ENCODE assay signal across 25 mouse cellular contexts in genomic region chr17:89062348-89062949, GRCm38 (mm10).
DNase-seq lines count a peak whose midpoint lies in the region; ATAC-seq and TF ChIP-seq lines count a peak whose summit lies in the region.
"Had no signal": no experiment of that assay in that cellular context is flagged by ENCODE, and none has a peak within 500 bp of the region (broad histone marks: within the 10 kb centered on the region; RNA-seq: fewer than 3 reads in every experiment).

No protein-coding gene starts in this region.

- 80% methylated on average over 8 of the region's 8 CpGs for WGBS in heart, adult 2 months
- WGBS in lung, postnatal 0 days, result 66% methylated on average over 8 of the region's 8 CpGs
- 60% methylated on average over 8 of the region's 8 CpGs for WGBS in limb, embryonic 14.5 days

- no peaks in the 10 kb centered on the region for H3K9me3 ChIP-seq in lung, postnatal 0 days (ENCODE audit: low read length)
- no peaks in the 10 kb centered on the region for H3K9me3 ChIP-seq in limb, embryonic 14.5 days (ENCODE audit: control insufficient read depth, low read length)
- H3K9me3 ChIP-seq: forebrain, embryonic 12.5 days; heart, embryonic 12.5 days; hindbrain, embryonic 15.5 days; midbrain, embryonic 12.5 days; neural tube, embryonic 12.5 days; stomach, embryonic 15.5 days had no signal

- no peaks in the 10 kb centered on the region for H3K79me2 ChIP-seq in heart, adult 2 months (replicated peaks; ENCODE audit: control insufficient read depth, insufficient read depth, low read length)

- no peaks in the 10 kb centered on the region for H3K27me3 ChIP-seq in heart, adult 2 months (ENCODE audit: control insufficient read depth, insufficient read depth, low read length)
- no peaks in the 10 kb centered on the region for H3K27me3 ChIP-seq in lung, postnatal 0 days (replicated peaks; ENCODE audit: insufficient read depth, low read length)
- no peaks in the 10 kb centered on the region for H3K27me3 ChIP-seq in limb, embryonic 14.5 days (ENCODE audit: control insufficient read depth, insufficient read depth, low read length)
- H3K27me3 ChIP-seq: CH12.LX; forebrain, embryonic 12.5 days; heart, embryonic 12.5 days; hindbrain, embryonic 15.5 days; midbrain, embryonic 12.5 days; neural tube, embryonic 12.5 days; stomach, embryonic 15.5 days had no signal

- DNase-seq in heart, adult 11 months, result peak; percentile 84
- DNase-seq in heart, adult 2 months, result no peak
- peak; percentile 25 for DNase-seq in lung, postnatal 0 days (ENCODE audit: low spot score)
- no peak for DNase-seq in lung, postnatal 14 days
- DNase-seq in limb, embryonic 14.5 days (ENCODE audit: low spot score), result peak; percentile 6
- DNase-seq in urinary bladder, postnatal 36 days (ENCODE audit: low spot score in 2 of 2), result no peak
- DNase-seq in layer of hippocampus, postnatal 25 days (ENCODE audit: extremely low spot score in 1 of 2, low spot score in 1 of 2), result no peak
- DNase-seq: cerebellum, adult 8-10 months; gastrocnemius, postnatal 36 days; heart, postnatal 14 days; layer of hippocampus, postnatal 36 days; liver, postnatal 0 days; lung, postnatal 4 days; right cerebral cortex, postnatal 25 days; thymus, adult 18-20 months; thymus, postnatal 4 days had no signal

- no peak overlapping the region for H3K4me2 ChIP-seq in lung, postnatal 0 days (replicated peaks; ENCODE audit: low read depth, low read length)
- H3K4me2 ChIP-seq in limb, embryonic 14.5 days (replicated peaks; ENCODE audit: low read depth, low read length, severe bottlenecking), result no peak overlapping the region
- H3K4me2 ChIP-seq: forebrain, embryonic 12.5 days; heart, embryonic 12.5 days; hindbrain, embryonic 15.5 days; midbrain, embryonic 12.5 days; neural tube, embryonic 12.5 days; stomach, embryonic 15.5 days had no signal

- TF ChIP-seq POLR2A in heart, adult 2 months (IDR thresholded peaks at IDR 0.05; ENCODE audit: insufficient read depth, low read depth, low read length), result no peak
- no peak for TF ChIP-seq POLR2A in bone marrow macrophage, adult 2 months (IDR thresholded peaks at IDR 0.05; ENCODE audit: borderline replicate concordance, low read depth, low read length)
- no peak for TF ChIP-seq POLR2A in limb, embryonic 14.5 days (IDR thresholded peaks at IDR 0.05; ENCODE audit: borderline replicate concordance, extremely low read depth, insufficient read depth, insufficient read length)

- no peaks in the 10 kb centered on the region for H3K4me1 ChIP-seq in heart, adult 2 months (ENCODE audit: control insufficient read depth, insufficient read depth, low read length)
- H3K4me1 ChIP-seq in lung, postnatal 0 days (ENCODE audit: insufficient read depth, low read depth, low read length), result no peaks in the 10 kb centered on the region
- H3K4me1 ChIP-seq in bone marrow macrophage, adult 2 months (ENCODE audit: control insufficient read depth, insufficient read depth, low read length), result peaks cover 29% of the 10 kb centered on the region
- H3K4me1 ChIP-seq in limb, embryonic 14.5 days (ENCODE audit: control insufficient read depth, insufficient read depth, low read length), result peaks cover 4% of the 10 kb centered on the region; the same call in 1 of the 2 replicates
- H3K4me1 ChIP-seq: forebrain, embryonic 12.5 days; heart, embryonic 12.5 days; hindbrain, embryonic 15.5 days; midbrain, embryonic 12.5 days; neural tube, embryonic 12.5 days; stomach, embryonic 15.5 days had no signal

- no peak for TF ChIP-seq CTCF in heart, adult 2 months (IDR thresholded peaks at IDR 0.05)
- TF ChIP-seq CTCF in lung, postnatal 0 days (IDR thresholded peaks at IDR 0.05), result no peak
- TF ChIP-seq CTCF in bone marrow macrophage, adult 2 months (IDR thresholded peaks at IDR 0.05; ENCODE audit: low read depth, low read length), result no peak

- no peak overlapping the region for H3K4me3 ChIP-seq in heart, adult 2 months
- H3K4me3 ChIP-seq in lung, postnatal 0 days (ENCODE audit: low read depth, low read length), result no peak overlapping the region
- H3K4me3 ChIP-seq in bone marrow macrophage, adult 2 months (ENCODE audit: insufficient read depth, low read length), result no peak overlapping the region
- no peak overlapping the region for H3K4me3 ChIP-seq in limb, embryonic 14.5 days (replicated peaks; ENCODE audit: low read length)
- H3K4me3 ChIP-seq: forebrain, embryonic 12.5 days; heart, embryonic 12.5 days; hindbrain, embryonic 15.5 days; midbrain, embryonic 12.5 days; neural tube, embryonic 12.5 days; stomach, embryonic 15.5 days had no signal

- ATAC-seq in lung, postnatal 0 days, result no peak
- peak; percentile 57; the same call in 1 of the 2 replicates for ATAC-seq in limb, embryonic 14.5 days (ENCODE audit: low FRiP score, low read depth)
- ATAC-seq: intestine, postnatal 0 days; liver, postnatal 0 days had no signal

- no peaks in the 10 kb centered on the region for H3K36me3 ChIP-seq in heart, adult 2 months (ENCODE audit: control insufficient read depth, insufficient read depth, low read length)
- no peaks in the 10 kb centered on the region for H3K36me3 ChIP-seq in lung, postnatal 0 days (ENCODE audit: insufficient read depth, low read length)
- no peaks in the 10 kb centered on the region for H3K36me3 ChIP-seq in limb, embryonic 14.5 days (ENCODE audit: control insufficient read depth, insufficient read depth, low read length)
- H3K36me3 ChIP-seq: forebrain, embryonic 12.5 days; heart, embryonic 12.5 days; hindbrain, embryonic 15.5 days; midbrain, embryonic 12.5 days; neural tube, embryonic 12.5 days; stomach, embryonic 15.5 days had no signal

- H3K9ac ChIP-seq in heart, adult 2 months (ENCODE audit: low read depth, low read length), result no peak overlapping the region
- H3K9ac ChIP-seq in lung, postnatal 0 days (replicated peaks; ENCODE audit: low read depth), result no peak overlapping the region
- no peak overlapping the region for H3K9ac ChIP-seq in limb, embryonic 14.5 days (ENCODE audit: low read depth, low read length, severe bottlenecking)
- H3K9ac ChIP-seq: forebrain, embryonic 12.5 days; heart, embryonic 12.5 days; hindbrain, embryonic 15.5 days; liver, postnatal 0 days; midbrain, embryonic 12.5 days; neural tube, embryonic 12.5 days; stomach, embryonic 15.5 days had no signal

- intact Hi-C loops in heart, adult 2 months (cut with DNase I), result no loop called here

- no peak for TF ChIP-seq EP300 in heart, adult 2 months (IDR thresholded peaks at IDR 0.05; ENCODE audit: insufficient read depth, low read depth, low read length)
- TF ChIP-seq EP300 in lung, postnatal 0 days (IDR thresholded peaks at IDR 0.05), result no peak

- H3K27ac ChIP-seq in heart, adult 2 months, result no peak overlapping the region
- H3K27ac ChIP-seq in lung, postnatal 0 days (ENCODE audit: low read length), result no peak overlapping the region
- H3K27ac ChIP-seq in bone marrow macrophage, adult 2 months (ENCODE audit: insufficient read depth, low read depth, low read length), result peak overlapping the region; percentile 22
- no peak overlapping the region for H3K27ac ChIP-seq in limb, embryonic 14.5 days (replicated peaks; ENCODE audit: low read depth, low read length)
- H3K27ac ChIP-seq: forebrain, embryonic 12.5 days; hindbrain, embryonic 15.5 days; midbrain, embryonic 12.5 days; neural tube, embryonic 12.5 days; stomach, embryonic 15.5 days had no signal

Comparison
In these comparisons a context has a peak if more than half of its experiments do, and no peak if none do; other contexts are left out.
1. DNase-seq: peak in heart, adult 11 months (single experiment), lung, postnatal 0 days (single experiment) and limb, embryonic 14.5 days (single experiment); none in heart, adult 2 months (0 of 2), lung, postnatal 14 days (single experiment), urinary bladder, postnatal 36 days (0 of 2) and layer of hippocampus, postnatal 25 days (0 of 2).